Mouse (Mus musculus) midbrain, embryonic 13.5 days (tissue): Measurements from ENCODE around the gene Cdca3. TPM values are rescaled to one million over a fixed set of nuclear protein-coding genes. Genes with fewer than 3 reads are reported as not detected.
A peak's percentile ranks its signal among the peaks of the same experiment; 100 is the strongest.
"Not testable (repeated sequence)": the region's sequence is repeated elsewhere in the genome, so short reads cannot be mapped to it uniquely, and the experiment has no call there.

Source experiments
- ATAC-seq: fragments of 200-750 bp; cut with Nextera tagmentation; 2 replicates; pipeline ENCODE4 v1.8.0; 2017; ENCODE audit warnings: mild to moderate bottlenecking, moderate TSS enrichment, moderate library complexity
- H3K27ac ChIP-seq: fragments of 300-500 bp; sonication (generic); 2 replicates; pipeline ENCODE4 v1.5.1; 2015; ENCODE audit warnings: inconsistent platforms, mild to moderate bottlenecking, moderate library complexity
- H3K27me3 ChIP-seq: fragments of 300-500 bp; sonication (generic); 2 replicates; pipeline ENCODE4 v1.6.1; 2015; ENCODE audit warnings: mild to moderate bottlenecking, inconsistent platforms
- H3K36me3 ChIP-seq: fragments of 300-500 bp; sonication (generic); 2 replicates; pipeline ENCODE4 v1.6.1; 2015; ENCODE audit warnings: mild to moderate bottlenecking, inconsistent platforms
- H3K4me1 ChIP-seq: fragments of 300-500 bp; sonication (generic); replicated peaks from 2 replicates; pipeline ENCODE4 v1.6.1; 2015; ENCODE audit warnings: inconsistent platforms
- H3K4me2 ChIP-seq: fragments of 300-500 bp; sonication (generic); replicated peaks from 2 replicates; pipeline ENCODE4 v1.6.1; 2015; ENCODE audit warnings: moderate library complexity, mild to moderate bottlenecking, inconsistent platforms
- H3K4me3 ChIP-seq: fragments of 300-500 bp; sonication (generic); replicated peaks from 2 replicates; pipeline ENCODE4 v1.5.1; 2015; ENCODE audit warnings: mild to moderate bottlenecking, inconsistent platforms
- H3K9ac ChIP-seq: fragments of 300-500 bp; sonication (generic); replicated peaks from 2 replicates; pipeline ENCODE4 v1.6.1; 2015; ENCODE audit warnings: mild to moderate bottlenecking, inconsistent platforms
- H3K9me3 ChIP-seq: fragments of 300-500 bp; sonication (generic); 2 replicates; pipeline ENCODE4 v1.6.1; 2016; ENCODE audit warnings: mild to moderate bottlenecking, inconsistent platforms
- WGBS: fragments of 180-500 bp; shearing (Covaris S2); methylation state at CpG from one replicate; pipeline ENCODE4 v1.1.7; 2015; 5-methylcytosine and 5-hydroxymethylcytosine counted together
- polyA plus RNA-seq: library from polyadenylated mRNA; unstranded; fragments of >200 nt; fragmentation: Nextera tagmentation; extraction: Ambion mirVana; gene quantifications from 2 replicates; pipeline ENCODE4 v1.2.1, GENCODE M21; 2015

Cdca3 gene
- polyA plus RNA-seq, 1 experiment from 2014 or later = 89.5 TPM

DNA sequence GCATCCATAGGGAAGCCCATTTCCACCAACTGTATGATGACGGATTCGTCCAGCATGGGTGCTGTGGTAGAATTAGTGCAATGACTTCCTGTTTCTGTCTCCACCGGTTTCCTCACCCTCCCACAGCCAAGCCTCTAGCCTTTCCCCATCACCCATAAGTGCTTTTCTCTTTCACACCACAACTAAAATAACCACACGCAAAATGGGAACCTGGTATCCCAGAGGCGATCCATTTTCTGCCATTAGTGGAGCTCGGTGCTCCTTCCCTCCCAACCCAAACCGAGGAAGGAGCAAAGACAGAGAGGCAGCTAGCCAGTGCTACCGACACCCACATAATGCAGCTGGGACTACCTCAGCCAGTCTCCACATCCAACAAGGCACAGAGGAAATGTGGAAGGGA is 11.4 kb upstream of the Cdca3 start:
- no peak overlapping the region for H3K4me3 ChIP-seq
- H3K4me2 ChIP-seq = no peak overlapping the region
- no peaks in the 10 kb centered on the region for H3K27me3 ChIP-seq
- WGBS = 92% methylated on average over 8 of the region's 8 CpGs
- no peaks in the 10 kb centered on the region for H3K9me3 ChIP-seq
- H3K27ac ChIP-seq = no peak overlapping the region
- peaks cover 82% of the 10 kb centered on the region for H3K36me3 ChIP-seq
- no peak overlapping the region for H3K9ac ChIP-seq
- H3K4me1 ChIP-seq = peaks cover 19% of the 10 kb centered on the region
- ATAC-seq = no peak

DNA sequence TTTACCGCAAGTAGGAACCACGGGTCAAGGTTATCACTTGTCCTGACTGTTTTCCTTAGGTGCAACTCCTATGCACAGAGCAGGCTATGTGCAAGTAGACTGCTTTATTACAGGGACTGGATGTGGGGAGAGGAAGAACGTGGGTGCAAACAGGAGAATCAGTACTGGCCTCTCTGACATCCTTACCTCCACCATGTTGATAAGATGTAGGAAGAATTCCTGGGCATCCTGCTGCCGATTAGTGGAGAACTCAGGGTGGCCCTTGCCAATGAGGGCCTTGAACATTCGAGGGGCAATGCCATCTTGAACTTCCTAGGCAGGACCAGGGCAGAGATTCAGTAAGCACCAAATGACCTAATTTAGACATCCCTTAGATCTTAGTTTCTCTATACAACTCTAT is 8.5 kb upstream of the Cdca3 start:
- 93% methylated on average over 5 of the region's 5 CpGs for WGBS
- Histone ChIP-seq H3K36me3 (peaks cover 100% of the 10 kb centered on the region), H3K27ac (no peak overlapping the region), H3K4me1 (no peaks in the 10 kb centered on the region), H3K4me3 (no peak overlapping the region), H3K27me3 (no peaks in the 10 kb centered on the region), H3K9ac (no peak overlapping the region), H3K4me2 (no peak overlapping the region), H3K9me3 (no peaks in the 10 kb centered on the region)
- ATAC-seq = no peak

DNA sequence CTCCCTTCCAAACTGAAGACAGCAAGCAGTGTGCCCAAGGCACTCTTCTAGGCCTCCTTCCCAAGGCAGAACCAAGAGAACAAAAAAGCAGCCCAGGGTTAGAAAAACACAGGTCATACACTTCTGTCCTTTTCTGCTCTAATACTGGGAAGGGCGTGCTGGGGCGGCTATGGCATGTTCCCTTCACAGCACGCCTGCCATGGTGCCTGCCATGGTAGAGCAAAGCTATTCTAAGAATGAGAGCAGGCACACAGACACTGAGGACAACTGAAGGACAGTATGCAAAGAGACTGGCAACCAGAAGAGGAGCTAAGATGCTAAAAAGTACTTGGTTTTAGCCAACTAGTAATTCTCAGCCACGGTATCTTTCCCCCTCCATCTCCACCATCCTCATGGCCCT is 7.3 kb upstream of the Cdca3 start:
- WGBS = 96% methylated on average over 4 of the region's 4 CpGs
- no peak for ATAC-seq
- peaks cover 99% of the 10 kb centered on the region for H3K36me3 ChIP-seq
- no peaks in the 10 kb centered on the region for H3K27me3 ChIP-seq
- no peaks in the 10 kb centered on the region for H3K4me1 ChIP-seq
- H3K4me3 ChIP-seq = no peak overlapping the region
- H3K9me3 ChIP-seq = no peaks in the 10 kb centered on the region
- H3K9ac ChIP-seq = no peak overlapping the region
- no peak overlapping the region for H3K27ac ChIP-seq
- no peak overlapping the region for H3K4me2 ChIP-seq

- Histone ChIP-seq H3K9me3 (no peaks in the 10 kb centered on the region), H3K36me3 (peaks cover 45% of the 10 kb centered on the region), H3K4me3 (peak overlapping the region; percentile 51), H3K27me3 (no peaks in the 10 kb centered on the region), H3K9ac (peak overlapping the region; percentile 72), H3K4me2 (peak overlapping the region; percentile 89), H3K4me1 (peaks cover 32% of the 10 kb centered on the region), H3K27ac (peak overlapping the region; percentile 68)
- WGBS = 22% methylated on average over 10 of the region's 10 CpGs
- no peak for ATAC-seq
These were observed 1.2 kb upstream of the Cdca3 start for GRCm38 (mm10) chr6:124828101-124828592.

GRCm38 (mm10) chr6:124829799-124830700 is 703 bp downstream of the Cdca3 start:
- H3K27me3 ChIP-seq = no peaks in the 10 kb centered on the region
- H3K27ac ChIP-seq = peak overlapping the region; percentile 92
- H3K9ac ChIP-seq = peak overlapping the region; percentile 69
- peaks cover 32% of the 10 kb centered on the region for H3K36me3 ChIP-seq
- no peaks in the 10 kb centered on the region for H3K9me3 ChIP-seq
- peak overlapping the region; percentile 51 for H3K4me3 ChIP-seq
- under 1% methylated on average over 38 of the region's 38 CpGs for WGBS
- peaks cover 35% of the 10 kb centered on the region for H3K4me1 ChIP-seq
- peak; percentile 84 for ATAC-seq
- peak overlapping the region; percentile 89 for H3K4me2 ChIP-seq

GRCm38 (mm10) chr6:124831199-124831598 is 1.9 kb downstream of the Cdca3 start:
- not testable (repeated sequence) for H3K27ac ChIP-seq, H3K27me3 ChIP-seq, H3K9me3 ChIP-seq, ATAC-seq, H3K9ac ChIP-seq
- Histone ChIP-seq H3K4me2 (peak overlapping the region; percentile 89), H3K4me3 (peak overlapping the region; percentile 51), H3K36me3 (peaks cover 20% of the 10 kb centered on the region), H3K4me1 (peaks cover 37% of the 10 kb centered on the region)
- 98% methylated on average over 4 of the region's 4 CpGs for WGBS

DNA sequence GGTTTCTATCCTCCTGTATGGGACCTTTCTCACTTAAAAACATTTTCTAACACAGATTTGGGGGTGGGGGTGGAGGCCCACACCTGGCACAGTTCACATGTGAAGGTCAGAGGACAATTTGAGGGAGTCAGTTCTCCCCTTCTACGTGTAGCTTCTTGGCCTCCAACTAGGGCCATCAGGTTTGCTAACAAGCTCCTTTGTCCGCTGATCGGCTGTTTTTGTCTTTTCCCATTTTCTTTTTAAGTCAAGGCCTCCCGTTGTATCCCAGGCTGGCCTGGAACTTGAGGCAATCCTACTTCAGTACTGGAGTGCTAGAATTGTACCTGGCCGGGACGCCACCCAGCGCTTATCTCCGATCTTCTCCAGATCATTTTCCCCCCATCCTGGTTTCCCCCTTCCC is 2.3 kb downstream of the Cdca3 start:
- WGBS = 96% methylated on average over 8 of the region's 8 CpGs
- peak overlapping the region; percentile 89 for H3K4me2 ChIP-seq
- no peaks in the 10 kb centered on the region for H3K27me3 ChIP-seq
- H3K9me3 ChIP-seq = no peaks in the 10 kb centered on the region
- H3K4me3 ChIP-seq = peak overlapping the region; percentile 51; the same call in 1 of the 2 replicates
- 0 out of 2 replicates have a peak overlapping the region, but pooled peaks have one; percentile 7 for H3K9ac ChIP-seq
- H3K27ac ChIP-seq = no peak overlapping the region
- peaks cover 16% of the 10 kb centered on the region for H3K36me3 ChIP-seq
- no peak for ATAC-seq
- H3K4me1 ChIP-seq = peaks cover 37% of the 10 kb centered on the region

DNA sequence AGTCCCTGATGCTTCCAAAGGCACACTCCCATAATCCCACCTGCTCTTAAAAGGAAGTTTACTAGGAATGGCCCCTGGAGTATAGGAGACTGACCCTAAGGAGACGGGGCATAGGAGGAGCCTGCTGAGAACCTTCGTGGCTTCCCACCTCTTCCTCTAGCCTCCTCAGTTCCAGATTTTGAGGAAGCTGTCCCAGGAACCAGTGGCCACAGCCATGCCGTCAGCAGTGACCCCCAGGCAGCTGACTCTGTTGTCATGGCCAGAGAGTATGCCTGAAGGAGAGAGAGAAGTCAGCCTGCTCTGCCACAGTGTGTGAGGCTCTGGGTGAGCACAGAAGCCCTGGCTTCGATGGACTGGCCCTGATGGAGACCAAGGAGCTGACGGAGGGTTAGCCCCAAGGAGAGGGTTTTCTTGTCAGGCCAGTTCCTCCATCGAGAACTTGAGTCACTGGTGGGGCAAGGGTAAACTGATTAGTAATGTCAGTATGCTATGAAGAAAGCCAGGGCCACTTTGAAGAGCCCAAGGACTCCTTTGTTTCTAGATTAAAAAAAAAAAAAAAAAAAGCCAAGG is 5.2 kb downstream of the Cdca3 start:
- no peak overlapping the region for H3K9ac ChIP-seq
- WGBS = 92% methylated on average over 6 of the region's 6 CpGs
- peaks cover 30% of the 10 kb centered on the region for H3K4me1 ChIP-seq
- H3K27me3 ChIP-seq = no peaks in the 10 kb centered on the region
- no peak overlapping the region for H3K4me2 ChIP-seq
- no peaks in the 10 kb centered on the region for H3K9me3 ChIP-seq
- no peak overlapping the region for H3K27ac ChIP-seq
- no peak overlapping the region for H3K4me3 ChIP-seq
- ATAC-seq = no peak
- peaks cover 11% of the 10 kb centered on the region for H3K36me3 ChIP-seq

DNA sequence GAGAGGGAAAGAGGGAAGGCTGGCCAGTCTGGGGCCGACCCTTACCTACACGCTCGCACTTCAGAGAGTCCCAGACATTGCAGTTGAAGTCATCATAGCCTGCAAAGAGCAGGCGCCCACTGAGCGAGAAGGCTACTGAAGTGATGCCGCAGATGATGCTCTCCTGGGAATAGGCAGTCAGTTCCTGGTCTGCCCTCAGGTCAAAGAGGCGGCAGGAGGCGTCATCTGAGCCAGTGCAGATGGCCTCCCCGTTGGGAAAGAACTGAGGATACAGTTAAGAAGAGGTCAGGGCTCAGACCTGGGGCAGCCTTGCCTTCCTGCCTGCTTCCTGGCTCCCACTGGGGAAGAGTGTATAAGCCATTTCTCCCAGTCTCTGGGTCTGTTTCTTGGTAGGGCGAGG is 6.2 kb downstream of the Cdca3 start:
- H3K9ac ChIP-seq = no peak overlapping the region; the same call in 1 of the 2 replicates
- H3K4me3 ChIP-seq = no peak overlapping the region
- no peak for ATAC-seq
- no peak overlapping the region for H3K4me2 ChIP-seq
- H3K4me1 ChIP-seq = peaks cover 34% of the 10 kb centered on the region
- no peaks in the 10 kb centered on the region for H3K27me3 ChIP-seq
- H3K27ac ChIP-seq = no peak overlapping the region
- H3K9me3 ChIP-seq = no peaks in the 10 kb centered on the region
- WGBS = 70% methylated on average over 10 of the region's 10 CpGs
- H3K36me3 ChIP-seq = peaks cover 11% of the 10 kb centered on the region

DNA sequence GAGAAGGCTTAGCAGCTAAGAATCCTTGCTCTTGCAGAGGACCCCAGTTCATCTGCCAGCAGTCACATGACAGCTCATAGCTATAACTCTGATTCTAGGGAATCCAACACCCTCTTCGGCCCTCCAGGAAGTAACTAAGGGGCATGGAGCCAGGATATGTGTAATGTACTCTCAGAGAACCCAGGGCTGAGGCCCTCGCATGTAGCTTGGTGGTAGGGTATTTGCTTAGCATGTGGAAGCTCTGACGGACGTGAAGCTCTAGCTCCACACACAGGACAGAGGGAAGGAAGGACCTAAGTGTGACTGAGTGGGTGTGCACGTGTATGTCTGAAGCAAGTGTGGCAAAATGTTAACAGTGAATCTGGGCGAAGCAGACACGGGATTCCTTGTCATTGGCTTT is 7.1 kb downstream of the Cdca3 start:
- no peak overlapping the region for H3K9ac ChIP-seq

DNA sequence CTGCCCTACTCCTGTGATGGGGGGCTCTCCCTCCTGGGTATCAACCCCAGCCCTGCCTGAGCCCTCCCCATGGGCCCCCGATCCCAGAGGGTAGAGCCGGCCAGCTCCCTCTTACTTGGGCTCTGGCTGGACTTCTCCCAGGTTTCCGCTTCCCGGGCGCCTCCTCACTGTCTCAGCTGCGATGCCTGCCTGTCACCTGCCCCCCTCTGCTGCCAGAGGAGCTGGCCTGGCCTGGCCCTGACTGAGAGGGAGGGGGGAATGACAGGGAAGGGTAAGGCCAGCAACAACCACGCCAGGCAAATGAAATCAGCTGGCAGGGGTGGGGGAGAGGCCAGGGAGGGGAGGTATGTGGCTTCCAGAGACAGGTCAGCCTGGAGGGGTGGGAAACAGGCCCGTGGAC is 10.5 kb downstream of the Cdca3 start:
- peak overlapping the region; percentile 50 for H3K9ac ChIP-seq
- H3K36me3 ChIP-seq = peaks cover 12% of the 10 kb centered on the region
- H3K4me3 ChIP-seq = no peak overlapping the region
- no peaks in the 10 kb centered on the region for H3K9me3 ChIP-seq
- 14% methylated on average over 8 of the region's 8 CpGs for WGBS
- peak; percentile 62 for ATAC-seq
- H3K27ac ChIP-seq = peak overlapping the region; percentile 72
- peak overlapping the region; percentile 31 for H3K4me2 ChIP-seq
- H3K4me1 ChIP-seq = peaks cover 21% of the 10 kb centered on the region
- H3K27me3 ChIP-seq = no peaks in the 10 kb centered on the region

More for the DNA sequence above, 7.1 kb downstream of the Cdca3 start:
- 86% methylated on average over 7 of the region's 7 CpGs for WGBS
- Histone ChIP-seq H3K9me3 (no peaks in the 10 kb centered on the region), H3K27ac (no peak overlapping the region), H3K27me3 (no peaks in the 10 kb centered on the region), H3K4me2 (no peak overlapping the region), H3K36me3 (peaks cover 14% of the 10 kb centered on the region), H3K4me1 (peaks cover 31% of the 10 kb centered on the region), H3K4me3 (no peak overlapping the region)
- no peak for ATAC-seq
